Mouse (Mus musculus) thymus, adult 2 months (tissue): ENCODE measurements around the gene Tcte1.

Experiments
- CTCF ChIP-seq: fragments of 200-500 bp; IDR thresholded peaks from 2 replicates; pipeline ENCODE4 v1.5.1; 2012; ENCODE audit warnings: mild to moderate bottlenecking, control low read depth, low read length, moderate library complexity, borderline replicate concordance; ENCODE audit not compliant: control insufficient read depth, poor library complexity, insufficient read depth; ENCODE audit errors: extremely low read depth
- POLR2A ChIP-seq: fragments of 200-500 bp; IDR thresholded peaks from 2 replicates; pipeline ENCODE4 v1.6.1; 2012; ENCODE audit warnings: mild to moderate bottlenecking, low read length, control low read depth, moderate library complexity; ENCODE audit not compliant: control insufficient read depth, poor library complexity, insufficient read depth; ENCODE audit errors: extremely low read depth

DNA sequence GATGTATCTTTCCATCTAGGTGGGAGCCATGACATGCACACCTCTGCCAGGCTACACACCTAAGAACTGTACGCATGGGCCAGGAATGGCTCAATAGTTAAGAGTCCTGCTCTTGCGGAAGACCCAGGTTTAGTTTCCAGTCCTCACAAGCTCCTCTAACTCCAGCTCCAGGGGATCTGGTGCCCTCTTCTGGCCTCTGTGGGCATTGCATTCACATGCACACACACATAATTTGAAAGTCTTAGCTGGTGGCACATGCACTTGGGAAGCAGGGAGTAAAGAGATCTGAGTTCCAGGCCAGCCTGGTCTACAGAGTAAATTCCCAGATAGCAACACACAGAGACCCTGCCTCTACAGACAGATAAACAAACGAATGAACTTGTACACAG lies 63.2 kb downstream of the Tcte1 start:
- TF ChIP-seq CTCF (no peak), POLR2A (no peak)
